Mouse (Mus musculus): ENCODE measurements at regions not wholly inside any gene's neighbourhood (a gene's known extent, or its start where the extent isn't known, plus 50 kb on each side); places are given as distances from the start of the nearest gene placed in this dataset.

- DNase-seq (ENCODE audit: low spot score in 2 of 2), result no peak
Observed at GRCm38 (mm10) chr19:44686061-44686460, 69.8 kb upstream of the Pax2 start.

GRCm38 (mm10) chr19:44692396-44692795, 63.4 kb upstream of the Pax2 start:
- DNase-seq (ENCODE audit: low spot score in 2 of 2), result no peak

DNA sequence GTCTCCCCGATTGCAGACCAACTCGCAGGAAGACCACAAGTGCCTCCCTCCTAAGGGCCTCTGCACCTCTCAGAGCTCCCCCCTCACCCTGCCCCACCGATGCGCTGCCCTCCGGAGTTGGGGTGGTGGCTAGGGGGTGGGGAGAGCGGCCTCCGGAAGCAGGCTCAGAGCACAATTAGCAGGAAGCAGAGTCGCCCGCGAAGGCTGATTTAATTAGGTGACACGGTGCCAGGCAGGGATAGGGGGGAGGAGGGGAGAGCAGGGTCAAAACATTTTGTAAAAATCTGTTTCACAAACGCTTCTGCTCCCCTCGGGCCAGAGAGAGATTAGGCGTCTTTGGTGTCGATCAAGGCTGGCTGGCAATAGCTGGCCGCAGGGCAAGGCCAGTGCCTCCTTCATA, 63.0 kb upstream of the Pax2 start:
- no peak for DNase-seq (ENCODE audit: low spot score in 2 of 2)

DNA sequence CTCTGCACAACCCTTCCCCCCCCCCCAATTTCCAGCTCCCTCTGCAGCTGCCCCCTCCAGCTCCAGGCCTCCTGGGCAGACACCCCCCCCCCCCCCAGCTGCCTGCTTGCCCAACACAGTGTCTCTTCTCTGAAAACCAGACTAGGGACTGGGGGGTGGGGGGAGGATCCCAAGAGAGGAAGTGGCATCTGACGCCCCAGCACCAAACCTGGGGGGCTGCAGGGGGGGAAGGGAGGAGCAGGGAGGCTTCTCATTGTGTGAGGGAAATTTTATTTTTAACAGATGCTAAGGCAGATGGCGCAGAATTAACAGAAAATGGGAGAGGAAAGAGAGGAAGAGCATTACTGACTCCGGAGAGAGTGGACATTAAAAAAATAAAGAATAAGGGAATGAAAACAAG, 60.5 kb upstream of the Pax2 start:
- DNase-seq (ENCODE audit: low spot score in 2 of 2), result no peak

DNA sequence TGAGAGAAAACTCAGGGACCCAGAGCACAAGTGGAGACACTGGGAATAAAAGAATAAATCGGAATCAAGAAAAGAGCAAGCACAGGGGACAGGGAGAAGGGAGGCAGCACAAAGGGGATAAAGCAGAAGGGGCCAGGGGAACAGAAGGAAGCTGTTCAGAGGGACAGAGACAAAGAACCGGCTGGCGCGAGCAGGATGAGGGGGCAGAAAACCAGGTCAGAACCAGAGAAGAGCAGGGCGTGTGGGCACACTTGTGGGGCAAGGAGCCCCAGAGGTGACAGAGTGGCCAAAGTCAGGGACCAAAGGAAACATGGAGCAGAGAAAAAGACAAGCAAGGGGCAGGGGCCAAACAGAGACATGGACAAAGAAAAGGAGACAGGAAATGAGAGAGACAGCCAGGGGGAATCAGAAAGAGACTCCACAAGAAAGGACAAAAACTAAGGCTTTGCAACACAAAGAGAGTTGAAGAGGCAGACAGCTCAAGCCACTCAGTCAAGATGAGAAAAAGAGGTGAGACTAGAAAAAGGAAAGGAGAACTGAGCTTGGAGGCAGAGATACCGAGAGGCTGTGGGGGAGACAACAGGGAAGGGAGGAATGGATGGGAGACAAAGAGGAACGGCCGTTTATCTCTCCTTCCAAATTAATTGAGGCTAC, 59.7 kb upstream of the Pax2 start:
- no peak for DNase-seq (ENCODE audit: low spot score in 2 of 2)

GRCm38 (mm10) chr19:44696773-44697172, 59.1 kb upstream of the Pax2 start:
- DNase-seq (ENCODE audit: low spot score in 2 of 2), result no peak

DNA sequence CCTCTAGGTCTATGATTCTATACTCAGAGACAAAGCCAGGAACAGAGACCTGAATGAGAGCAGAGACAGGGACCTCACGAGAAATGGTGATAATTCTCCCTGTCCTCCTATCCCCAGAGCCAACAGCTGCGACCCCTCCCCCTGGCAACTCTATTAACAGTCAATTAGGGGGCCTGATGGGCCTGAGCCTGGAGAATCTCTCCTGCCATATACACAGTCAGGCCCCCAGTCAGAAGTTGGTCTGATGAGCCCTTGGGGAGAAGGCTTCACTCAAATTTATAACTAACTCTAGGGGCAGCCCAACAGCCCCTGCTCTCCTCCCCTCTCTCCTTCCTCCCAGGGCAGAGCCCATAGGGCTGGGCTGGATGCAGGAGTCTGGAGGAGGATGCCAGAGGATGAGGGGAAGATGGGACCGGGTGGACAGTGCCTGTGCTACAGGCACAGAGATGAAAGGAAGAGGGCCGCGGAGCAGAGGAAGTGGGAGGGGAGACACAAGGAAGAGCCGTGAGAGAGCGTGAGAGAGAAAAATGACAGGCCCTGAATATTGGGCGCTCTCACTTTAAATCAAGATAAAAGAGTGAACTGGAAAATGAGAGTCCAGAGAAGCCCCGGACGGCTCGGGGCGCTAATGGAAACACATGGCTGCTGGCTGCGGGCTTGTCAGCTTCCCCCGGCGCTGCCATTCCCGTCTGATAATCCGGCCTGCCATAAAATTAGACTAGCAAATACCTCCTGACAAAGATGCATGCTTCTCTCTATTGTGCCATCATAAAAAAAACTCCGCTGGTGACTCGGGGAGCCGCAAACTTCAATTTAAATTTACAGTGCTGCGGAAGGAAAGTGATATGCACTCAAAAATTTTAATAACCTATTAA, 57.2 kb upstream of the Pax2 start:
- no peak for DNase-seq (ENCODE audit: low spot score in 2 of 2)

All from natural killer cell, adult 2 months (primary cell).